Mouse (Mus musculus) lung, postnatal 0 days (tissue): ENCODE data around the gene Sprr2b.
"Not testable (repeated sequence)": the region's sequence is repeated elsewhere in the genome, so short reads cannot be mapped to it uniquely, and the experiment has no call there.

ENCODE experiments used
- CTCF ChIP-seq: IDR thresholded peaks from 2 replicates; pipeline ENCODE4 v1.5.1; 2016; ENCODE audit warnings: antibody characterized with exemption, mild to moderate bottlenecking
- EP300 ChIP-seq: IDR thresholded peaks from 2 replicates; pipeline ENCODE4 v1.6.1; 2016; ENCODE audit warnings: antibody characterized with exemption, mild to moderate bottlenecking, control low read depth

GRCm38 (mm10) chr3:92279663-92280062 is 36.8 kb upstream of the Sprr2b start:
- TF ChIP-seq CTCF, EP300: not testable (repeated sequence)
